Mouse (Mus musculus) cerebellum, adult 2 months (tissue): ENCODE results near the gene Ephb2.

ENCODE experiments used
- CTCF ChIP-seq: fragments of 200-500 bp; IDR thresholded peaks from 2 replicates; pipeline ENCODE4 v1.5.1; 2011; ENCODE audit warnings: low read depth, mild to moderate bottlenecking, control low read depth, low read length, moderate library complexity, borderline replicate concordance; ENCODE audit not compliant: insufficient read depth
- POLR2A ChIP-seq: fragments of 200-500 bp; IDR thresholded peaks from 2 replicates; pipeline ENCODE4 v1.6.1; 2011; ENCODE audit warnings: low read length, control low read depth, borderline replicate concordance; ENCODE audit not compliant: insufficient read depth

GRCm38 (mm10) chr4:136797677-136798569, 37.9 kb downstream of the Ephb2 start:
- TF ChIP-seq CTCF (no peak), POLR2A (no peak)
